Mouse (Mus musculus) lung, postnatal 0 days (tissue): ENCODE data around the gene Deup1.
A peak's percentile ranks its signal among the peaks of the same experiment; 100 is the strongest.

Source experiments
- CTCF ChIP-seq: IDR thresholded peaks from 2 replicates; pipeline ENCODE4 v1.5.1; 2016; ENCODE audit warnings: antibody characterized with exemption, mild to moderate bottlenecking
- EP300 ChIP-seq: IDR thresholded peaks from 2 replicates; pipeline ENCODE4 v1.6.1; 2016; ENCODE audit warnings: antibody characterized with exemption, mild to moderate bottlenecking, control low read depth

DNA sequence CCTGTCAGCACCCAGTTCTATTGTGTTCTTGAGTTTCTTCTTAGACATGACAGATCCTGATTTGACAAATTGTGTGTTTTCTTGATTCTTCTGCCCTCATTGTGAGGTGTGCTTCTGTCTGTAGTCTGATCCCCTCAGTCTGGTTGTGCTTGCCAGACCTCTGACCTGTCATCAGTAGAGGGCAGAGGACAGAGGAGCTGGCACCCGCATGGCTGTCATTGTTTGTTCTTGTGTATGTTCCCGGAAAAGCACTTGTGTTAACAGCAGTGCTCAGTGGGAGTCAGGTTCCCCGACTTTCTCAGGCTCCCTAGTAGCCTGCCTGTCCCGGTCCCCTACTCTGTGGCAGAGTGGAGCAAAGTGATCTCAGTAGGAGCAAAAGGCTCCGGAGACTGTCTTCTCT lies 92.3 kb downstream of the Deup1 start:
- TF ChIP-seq CTCF = no peak
- peak; percentile 14; the same call in 1 of the 2 replicates for TF ChIP-seq EP300
